Mouse (Mus musculus): ENCODE data around the gene Tom1. TPM values are rescaled to one million over a fixed set of nuclear protein-coding genes. Genes with fewer than 3 reads are reported as not detected.
A peak's percentile ranks its signal among the peaks of the same experiment; 100 is the strongest.

The Tom1 gene
- total RNA-seq (2021), result 10 to 100 TPM; 42.6 to 55.1 TPM
- 28.4 and 38.7 TPM in 2 replicates for polyA plus RNA-seq (2012; rRNA removed)
- long read RNA-seq, transcript Tom1-202 (15 exons, 2,267 nt), result major isoform, 26 of 43 reads
- long read RNA-seq, partial matches to known transcripts, result 3 of 43 reads
- long read RNA-seq, other reads (novel, unspliced or antisense), result 14 of 43 reads

DNA sequence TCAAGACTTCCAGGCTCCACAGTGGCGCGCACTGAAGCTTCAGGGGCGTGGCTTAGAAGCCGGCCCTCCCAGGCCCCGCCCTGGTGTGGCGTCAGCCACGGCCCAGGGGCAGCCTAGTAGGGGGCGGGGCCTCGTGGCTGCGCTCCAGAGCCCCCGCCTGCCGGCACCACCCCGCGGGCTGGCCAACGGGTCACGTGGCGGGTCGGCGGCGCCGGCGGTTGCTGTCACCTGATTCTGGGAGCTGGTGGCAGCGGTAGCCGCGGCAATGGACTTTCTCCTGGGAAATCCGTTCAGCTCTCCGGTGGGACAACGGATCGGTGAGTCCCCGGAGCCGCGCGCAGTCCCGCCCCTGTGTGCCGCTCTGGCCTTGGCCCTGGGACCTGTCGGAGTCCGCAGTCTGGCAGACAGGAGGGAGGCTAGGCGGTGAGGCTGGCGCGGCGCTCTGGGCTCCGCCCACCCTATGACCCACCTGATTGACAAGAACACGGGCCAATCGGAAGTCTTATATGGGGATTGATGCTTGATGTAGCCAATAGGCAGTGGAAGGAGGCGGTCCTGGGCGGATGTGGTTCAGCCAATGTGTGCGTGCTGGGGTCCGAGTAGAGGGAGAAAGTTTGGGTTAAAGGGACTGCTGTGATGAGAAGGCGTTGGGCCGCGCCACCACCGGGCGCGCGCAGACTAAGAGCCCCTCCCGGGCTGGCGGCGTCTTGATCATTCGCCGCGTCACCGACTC lies at the start of gene Tom1:
Tom1 (plus strand) TSS at position 195 of the 733 bp plus-strand sequence.
- DNase-seq, result peak; percentile 99

DNA sequence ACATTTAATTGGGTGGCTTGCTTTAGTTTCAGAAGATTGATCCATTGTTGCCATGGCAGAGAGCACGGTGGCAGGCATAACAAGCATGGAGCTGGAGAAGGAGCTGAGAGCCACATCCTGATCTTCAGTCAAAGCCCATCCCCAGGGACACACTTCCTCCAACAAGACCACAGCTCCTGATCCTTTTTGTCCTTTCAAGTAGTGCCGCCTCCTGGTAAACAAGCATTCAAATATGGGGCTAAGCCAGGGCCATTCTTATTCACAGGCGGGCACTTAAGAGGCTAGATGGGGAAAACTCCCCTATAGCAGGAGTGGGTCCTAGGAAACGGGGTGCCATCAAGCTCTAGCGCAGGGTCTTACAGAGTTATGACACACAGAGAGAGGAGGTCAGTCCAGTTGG lies 46.1 kb upstream of the Tom1 start:
- DNase-seq, result no peak

DNA sequence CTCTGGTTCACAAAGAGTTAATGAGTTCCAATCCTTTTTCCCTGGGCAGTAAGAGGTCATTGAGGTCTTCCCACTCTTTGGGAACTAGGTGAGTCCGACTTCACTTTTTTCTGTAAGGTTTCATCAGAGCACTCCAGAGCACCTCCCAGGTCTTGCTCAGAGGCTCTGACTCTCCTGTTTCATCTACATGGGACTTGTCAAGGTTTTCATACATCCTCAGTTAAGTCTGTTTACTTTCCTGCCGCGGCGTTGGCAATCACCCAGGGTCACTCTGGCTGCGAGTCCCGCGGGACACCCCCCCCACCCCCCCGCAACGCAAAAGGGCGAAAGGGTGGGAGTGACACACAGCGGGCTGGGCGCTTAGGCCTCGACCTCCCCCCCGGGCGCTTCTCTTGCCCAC lies 43.5 kb upstream of the Tom1 start:
- peak; percentile 62 for DNase-seq

DNA sequence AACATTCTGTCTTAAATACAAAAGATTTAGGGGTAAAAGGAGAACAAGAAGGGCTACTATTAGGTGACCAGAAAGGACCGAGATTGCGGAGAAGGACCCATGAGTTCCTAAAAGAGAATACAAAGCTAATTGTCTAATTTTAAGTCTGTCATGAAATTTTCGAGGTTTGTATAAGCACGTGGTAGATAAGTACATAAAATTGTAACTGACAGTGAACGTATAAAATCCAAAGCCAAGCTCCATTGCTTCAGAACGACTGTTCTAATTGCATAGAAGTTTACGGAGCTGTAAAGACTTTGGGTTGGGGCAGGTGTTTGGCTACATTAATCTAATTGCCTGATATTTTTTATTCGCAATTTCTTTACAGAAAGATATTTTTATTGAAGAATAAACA lies 40.4 kb upstream of the Tom1 start, which contains the start of gene Hmgxb4:
Hmgxb4 (plus strand) TSS at position 276 of the 394 bp plus-strand sequence.
- DNase-seq, result no peak

DNA sequence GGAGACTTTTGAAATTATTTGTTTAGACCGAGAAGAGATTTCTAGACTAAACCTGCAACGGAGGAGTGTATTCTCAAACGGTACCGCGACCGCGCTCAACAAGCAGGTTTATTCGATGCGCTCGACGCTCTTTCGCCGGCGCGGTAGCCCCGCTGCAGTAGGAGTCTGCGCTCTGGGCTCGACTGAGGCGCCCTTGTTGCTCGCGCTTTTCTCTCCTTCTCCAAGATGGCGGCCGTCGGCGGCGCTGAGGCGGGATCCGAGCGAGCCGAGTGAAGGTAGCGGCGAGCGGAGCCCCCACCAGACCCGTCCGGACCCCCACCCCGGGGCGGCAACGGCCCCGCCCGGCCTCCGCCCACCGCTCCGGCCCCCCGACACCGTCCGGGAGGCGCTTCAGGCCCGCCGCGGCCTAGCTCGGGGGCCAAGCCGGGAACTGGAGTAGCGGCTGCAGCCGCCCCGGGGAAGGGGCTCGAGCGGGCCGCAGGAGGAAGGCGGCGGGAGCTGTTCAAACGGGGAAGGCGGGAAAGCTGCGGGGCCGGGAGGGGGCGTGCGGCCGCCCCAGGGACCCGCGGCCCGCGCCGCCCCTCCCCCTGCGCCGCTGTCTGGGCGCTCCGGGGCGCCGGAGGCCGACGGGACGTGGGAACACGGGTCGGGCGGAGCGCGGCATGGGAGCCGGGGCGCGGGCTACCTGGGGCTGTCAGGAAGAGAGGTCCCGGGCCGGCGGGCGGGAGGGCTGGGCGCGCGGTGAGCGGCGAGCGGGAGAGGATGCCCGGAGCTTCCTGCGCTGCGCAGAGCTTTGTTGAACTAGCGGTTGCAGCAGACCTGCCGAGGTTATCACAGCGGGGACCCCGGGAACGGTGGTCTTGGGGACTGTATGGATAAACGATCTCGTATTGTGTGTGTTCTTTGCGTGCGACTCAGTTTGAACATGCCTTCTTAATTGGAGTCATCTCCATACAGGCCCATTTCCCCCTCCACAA lies 39.7 kb upstream of the Tom1 start:
- peak; percentile 89 for DNase-seq

DNA sequence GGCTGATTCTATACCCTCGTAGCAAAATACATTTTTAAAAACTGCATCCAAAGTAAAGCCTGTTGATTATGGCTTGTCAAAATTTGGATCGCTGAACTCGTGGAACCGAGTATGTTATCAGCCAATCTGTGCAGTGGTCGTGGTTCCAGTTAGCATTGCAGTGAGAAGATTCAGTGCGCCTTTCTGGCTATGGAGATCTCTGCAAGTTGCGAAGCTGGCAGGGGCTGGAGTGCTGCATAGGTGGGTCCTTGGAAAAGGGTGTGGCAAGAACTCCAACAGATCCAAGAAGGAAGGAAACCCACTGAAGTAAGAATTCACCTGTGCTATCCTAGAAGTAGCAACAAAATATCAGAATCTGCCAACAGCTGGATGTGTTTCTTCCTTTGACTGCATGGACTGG lies 39.0 kb upstream of the Tom1 start:
- DNase-seq, result peak; percentile 9

DNA sequence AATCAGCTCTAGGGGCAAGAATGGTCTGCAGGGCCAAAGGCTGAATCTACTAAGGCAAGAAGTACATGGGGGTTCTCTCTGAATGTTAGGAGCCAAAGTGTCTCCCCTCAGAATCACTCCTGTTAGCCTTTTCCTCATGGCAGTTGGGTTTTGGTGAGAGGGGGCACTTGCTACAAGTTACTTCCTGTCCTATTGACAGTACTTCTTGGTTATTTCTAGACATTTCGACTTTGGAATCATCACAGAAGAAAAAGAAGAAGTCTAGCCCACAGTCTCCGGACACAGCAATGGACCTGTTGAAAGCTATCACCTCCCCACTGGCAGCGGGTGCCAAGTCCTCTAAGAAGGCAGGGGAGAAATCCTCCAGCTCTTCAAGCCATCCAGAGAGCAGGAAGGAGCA lies 33.1 kb upstream of the Tom1 start:
- DNase-seq, result no peak

DNA sequence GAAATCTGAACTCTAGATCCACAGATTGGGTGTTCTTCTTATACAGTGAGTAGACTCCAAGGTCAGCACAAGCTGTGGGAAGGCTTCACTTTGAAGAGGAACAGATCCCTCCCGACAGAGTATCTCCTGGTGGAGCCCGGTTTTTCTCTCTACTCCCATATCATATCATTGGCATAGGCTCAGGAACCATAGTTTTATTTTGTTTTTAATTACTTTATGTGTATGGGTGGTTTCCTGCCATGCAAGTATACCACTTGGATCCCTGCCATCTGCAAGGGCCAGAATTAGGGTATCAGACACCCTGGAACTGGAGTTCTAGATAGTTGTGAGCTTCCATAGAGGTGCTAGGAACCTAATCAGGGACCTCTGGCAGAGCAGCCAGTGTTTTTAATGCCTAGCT lies 24.7 kb upstream of the Tom1 start:
- no peak for DNase-seq

DNA sequence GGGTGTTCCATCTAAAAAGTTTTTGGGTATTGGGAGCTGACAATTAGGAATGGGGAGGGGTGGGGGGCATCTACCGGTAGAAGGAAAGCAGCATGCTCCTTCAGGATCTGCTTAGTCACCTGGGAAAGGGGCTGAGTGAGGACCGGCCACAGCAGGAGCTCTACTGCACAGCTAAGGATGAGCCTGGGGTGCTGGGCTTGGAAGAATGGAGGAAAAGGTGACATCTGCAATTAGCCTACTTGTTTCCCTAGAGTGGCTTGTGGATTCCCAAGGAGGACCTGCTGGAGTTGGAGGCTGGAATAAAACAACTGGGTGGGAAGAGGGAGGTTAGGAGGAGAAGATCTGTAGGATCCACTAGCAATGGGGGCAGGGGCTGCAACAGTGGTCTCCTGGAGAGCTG lies 19.9 kb upstream of the Tom1 start:
- DNase-seq, result no peak

DNA sequence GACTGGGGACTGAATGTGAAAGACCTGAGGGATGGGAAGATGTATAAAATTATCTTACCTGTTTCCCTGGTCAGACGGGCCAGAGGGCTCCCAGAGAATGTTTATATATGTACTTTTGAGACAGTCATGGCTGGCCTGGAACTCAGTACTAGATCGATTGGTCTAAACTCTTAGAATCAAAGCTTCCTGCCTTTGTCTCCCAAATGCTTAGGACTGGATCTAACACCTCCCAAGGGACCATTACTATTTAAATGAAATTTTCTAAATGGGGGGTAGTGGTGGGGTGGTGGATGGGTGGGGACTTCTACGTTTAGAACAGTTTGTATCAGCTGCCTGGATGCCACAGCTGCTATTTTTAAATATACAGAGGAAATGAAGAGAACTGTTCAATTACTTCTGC lies 19.5 kb upstream of the Tom1 start:
- DNase-seq, result no peak

DNA sequence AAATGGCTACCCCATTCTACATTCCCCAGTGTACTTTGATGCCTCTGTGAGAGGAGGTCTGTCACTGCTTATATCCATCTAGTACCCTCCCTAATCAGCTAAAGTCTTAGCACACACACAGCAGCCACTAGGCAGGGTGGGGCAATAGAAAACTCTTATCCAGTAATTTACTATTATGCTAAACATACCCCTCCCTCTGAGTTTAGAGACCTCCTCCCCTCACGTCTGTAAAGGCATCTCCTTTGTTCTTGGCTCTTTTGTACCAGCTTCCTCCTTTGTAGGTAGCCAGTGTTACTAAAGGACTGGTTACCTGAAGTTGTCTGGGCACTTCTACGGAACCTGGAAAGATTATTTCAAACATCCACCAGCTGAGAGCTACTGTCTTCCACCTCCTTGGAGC lies 17.5 kb upstream of the Tom1 start:
- no peak for DNase-seq

DNA sequence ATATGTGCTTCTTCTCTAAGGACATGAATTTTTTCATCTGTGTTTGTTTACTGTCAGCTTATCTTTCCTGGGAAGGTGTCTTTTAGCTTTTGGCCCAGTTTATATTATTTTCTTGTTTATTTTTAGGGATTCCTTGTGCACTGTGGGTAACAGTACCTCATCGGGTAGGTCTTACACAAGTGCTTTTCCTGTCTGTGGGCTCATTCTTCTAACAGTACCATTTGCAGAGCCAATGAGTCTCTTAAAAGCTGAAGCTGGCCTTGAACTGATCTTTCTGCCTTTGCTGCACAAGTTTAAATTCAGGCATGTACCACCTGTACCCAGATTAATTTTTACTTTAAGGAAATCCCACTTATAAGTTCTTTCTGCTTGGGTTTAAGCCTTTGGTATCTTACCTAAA lies 17.1 kb upstream of the Tom1 start:
- DNase-seq, result no peak

DNA sequence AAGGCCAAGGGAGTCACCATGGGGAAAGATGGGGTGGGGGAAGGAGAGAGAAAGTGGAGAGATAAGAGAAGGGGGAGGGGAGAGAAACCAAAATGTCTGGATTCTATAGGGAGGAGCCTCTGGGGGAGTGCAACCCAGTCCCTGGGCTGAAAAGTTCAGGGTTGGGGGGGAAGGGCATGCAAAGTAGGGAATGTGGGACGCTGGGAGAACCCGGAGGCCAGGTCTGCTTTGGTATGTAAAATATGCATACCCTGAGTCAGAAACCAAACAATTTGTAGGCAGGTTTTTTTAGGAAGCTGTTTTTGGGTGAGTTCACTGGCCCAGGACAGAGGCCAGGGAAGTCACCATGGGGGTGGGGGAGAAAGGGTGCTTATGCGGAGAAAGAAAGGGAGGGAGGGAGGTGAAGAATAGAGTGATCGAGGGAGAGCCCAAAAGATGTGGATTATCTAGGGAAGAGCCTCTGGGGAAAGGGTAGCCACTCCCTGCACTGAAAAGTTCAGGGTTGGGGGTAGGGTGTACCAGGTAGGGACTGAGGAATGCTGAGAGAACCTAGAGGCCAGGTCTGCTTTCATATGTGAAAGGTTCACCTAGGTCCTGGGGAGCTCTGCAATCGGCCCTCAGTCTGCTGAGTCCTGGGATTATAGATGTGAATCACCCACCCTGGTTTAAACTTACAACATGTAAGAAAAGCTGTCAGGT lies 15.1 kb upstream of the Tom1 start:
- no peak for DNase-seq

DNA sequence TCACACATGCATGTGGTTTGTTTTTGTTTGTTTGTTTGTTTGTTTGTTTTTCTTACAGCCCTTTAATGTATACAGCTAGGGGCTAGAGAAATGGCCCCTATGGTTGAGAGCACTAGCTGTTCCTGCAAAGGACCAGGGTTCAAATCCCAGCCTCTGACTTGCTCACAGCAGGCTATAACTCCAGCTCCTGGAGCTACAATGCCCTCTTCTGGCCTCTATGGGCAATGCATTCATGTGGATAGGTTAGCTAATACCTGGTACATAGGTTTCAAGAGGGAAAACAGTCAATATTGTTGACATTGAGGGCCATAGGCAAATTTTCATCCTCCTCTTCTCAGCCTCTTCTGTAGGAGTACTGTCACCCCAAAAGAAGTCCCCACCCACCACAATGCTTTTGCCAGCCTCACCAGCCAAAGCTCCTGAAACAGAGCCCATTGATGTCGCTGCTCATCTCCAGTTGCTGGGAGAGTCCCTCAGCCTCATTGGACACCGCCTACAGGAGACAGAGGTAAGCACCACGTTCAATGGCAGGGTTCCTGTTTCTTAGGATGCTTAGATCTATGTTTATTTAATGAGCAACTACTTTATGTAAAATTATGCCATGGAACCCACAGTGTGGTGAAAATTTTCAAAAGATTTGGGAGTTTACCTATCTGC lies 9.7 kb upstream of the Tom1 start:
- DNase-seq, result no peak

DNA sequence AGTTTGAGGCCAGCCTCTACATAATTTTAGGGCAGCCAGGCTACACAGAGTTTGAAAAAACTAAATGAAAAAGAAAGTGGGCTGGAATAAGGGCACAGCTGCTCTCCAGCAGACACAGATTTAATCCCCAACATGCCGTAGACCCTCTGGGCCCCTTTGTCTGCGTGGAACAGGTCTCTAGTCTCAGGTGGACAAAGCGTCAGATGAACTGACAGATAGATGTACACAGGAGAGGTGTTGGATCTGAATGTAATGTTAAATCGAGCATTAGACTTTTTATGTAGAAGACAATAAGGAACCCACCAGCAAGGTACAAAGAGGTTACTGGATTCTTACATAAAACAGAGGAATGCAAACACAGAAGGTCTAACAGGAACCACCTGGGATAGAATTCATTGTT lies 7.7 kb upstream of the Tom1 start:
- DNase-seq, result no peak

DNA sequence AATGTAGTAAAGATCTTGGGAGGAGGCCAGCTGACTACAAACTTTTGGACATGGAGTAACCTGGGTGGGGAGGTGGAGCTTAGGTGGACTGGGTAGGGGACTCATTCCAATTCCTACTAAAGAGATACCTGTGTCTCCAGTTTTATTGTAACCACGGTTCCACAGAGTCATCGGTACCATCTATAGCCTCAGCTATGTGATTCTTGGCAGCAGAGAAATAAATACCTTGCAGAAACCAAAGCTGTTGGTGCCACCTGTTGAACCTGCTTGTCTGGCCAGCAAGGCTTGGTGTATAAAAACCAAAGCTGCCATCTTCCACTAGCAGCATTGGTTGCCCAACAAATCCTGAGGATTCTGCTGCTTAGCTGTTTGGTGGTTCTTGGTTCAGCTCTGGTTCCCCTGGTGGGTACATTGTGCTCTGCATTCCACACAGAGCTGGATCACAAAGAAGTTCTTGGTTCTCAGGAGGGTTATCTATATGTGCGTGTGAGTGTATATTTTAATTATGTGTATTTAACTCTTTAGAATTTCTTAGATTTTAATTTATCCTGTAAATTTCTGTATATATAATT lies 3.0 kb upstream of the Tom1 start:
- DNase-seq, result no peak

DNA sequence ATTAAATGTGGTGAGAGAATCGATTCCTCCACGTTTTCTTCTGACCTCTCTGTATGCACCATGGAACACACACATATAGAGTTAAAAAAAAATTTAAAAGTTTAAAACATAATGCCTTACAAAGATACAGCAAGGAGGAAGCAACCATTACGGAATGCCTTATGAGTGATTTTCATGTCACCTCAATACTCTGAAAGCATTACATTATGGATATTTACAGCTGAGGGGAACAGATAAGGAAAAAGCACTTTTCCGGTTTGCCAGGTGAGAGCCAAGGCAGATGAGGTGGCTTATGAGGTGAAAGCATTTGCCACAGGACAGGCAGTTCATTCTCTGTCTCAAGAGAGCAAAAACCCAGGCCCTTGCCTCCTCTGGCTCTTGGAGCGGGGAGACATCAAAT lies 544 bp upstream of the Tom1 start:
- DNase-seq, result no peak

DNA sequence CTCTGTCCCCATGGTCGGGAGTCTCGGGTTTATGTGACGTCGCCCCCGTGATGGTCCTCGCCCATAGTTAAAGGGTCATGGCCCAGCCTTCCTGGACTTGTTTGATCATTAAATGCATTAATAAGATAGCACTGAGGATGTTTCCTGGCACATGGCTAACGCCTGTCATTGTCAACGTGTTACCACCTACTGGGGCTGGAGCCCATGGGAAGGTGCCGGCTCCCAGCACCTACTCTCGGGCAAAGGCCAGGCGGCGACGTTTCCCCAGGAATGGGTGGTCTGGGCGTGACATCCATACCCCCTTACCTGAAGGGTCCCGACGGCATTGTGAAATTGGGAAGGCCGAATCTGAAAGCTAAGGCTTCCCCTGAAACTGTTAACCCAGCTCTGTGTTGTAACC lies 780 bp downstream of the Tom1 start:
- no peak for DNase-seq

DNA sequence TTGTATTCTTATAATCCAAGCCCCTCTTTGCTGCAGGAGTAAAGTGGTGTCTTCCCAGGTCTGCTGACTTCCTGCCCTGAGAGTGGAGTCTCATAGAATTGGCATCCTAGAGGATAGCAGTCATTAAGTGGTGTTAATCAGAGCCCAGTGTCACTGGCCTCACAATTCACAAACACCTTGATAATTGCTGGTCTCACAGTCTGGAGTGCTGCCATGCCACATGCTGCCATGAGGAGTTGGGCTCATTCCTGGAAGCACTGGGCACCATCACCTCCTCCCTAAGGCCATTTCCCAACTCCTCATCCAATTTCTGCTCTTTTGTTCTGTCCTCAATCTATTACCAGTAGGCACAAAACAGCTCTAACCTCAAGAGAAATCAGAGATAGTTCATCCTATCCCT lies 2.1 kb downstream of the Tom1 start:
- no peak for DNase-seq

DNA sequence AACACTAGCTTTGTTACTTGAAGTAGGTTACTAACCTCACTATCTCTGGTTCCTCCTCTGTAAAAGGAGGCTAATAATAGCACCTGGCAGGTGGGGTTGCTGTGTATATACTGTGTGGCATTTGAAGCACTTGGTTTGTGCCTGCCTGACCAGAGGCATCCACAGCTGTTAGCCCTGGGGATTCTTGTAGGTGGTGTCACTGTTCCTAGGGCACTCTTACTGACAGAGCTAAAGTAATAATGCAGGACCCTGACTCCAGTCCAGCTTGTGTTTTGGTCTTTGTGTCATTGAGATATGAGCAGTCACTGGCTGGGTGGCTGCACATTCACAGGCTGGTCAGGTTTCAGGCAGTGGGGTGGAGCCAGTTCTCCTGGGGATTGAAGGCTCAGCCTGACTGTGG lies 5.0 kb downstream of the Tom1 start:
- no peak for DNase-seq

DNA sequence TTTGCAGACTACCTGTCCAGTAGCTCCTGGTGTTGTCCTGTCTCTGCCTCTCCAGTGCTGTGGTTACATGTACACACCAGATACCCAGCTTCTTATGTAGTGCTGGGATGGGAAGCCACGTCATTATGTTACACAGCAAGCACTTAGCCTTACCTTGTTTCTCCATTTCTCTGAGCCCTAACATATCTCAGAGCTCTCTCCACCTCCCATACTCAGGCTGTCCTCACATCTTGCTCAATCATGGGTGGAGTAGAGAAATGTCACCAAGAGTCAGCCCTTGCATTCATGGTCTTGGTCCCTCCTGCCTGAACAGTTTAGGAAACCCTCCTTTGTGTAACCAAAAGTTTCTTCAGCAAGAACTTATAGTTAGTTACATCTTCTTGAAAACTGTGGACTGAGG lies 6.2 kb downstream of the Tom1 start:
- DNase-seq, result no peak
